Mouse (Mus musculus) limb, embryonic 15.5 days (tissue): ENCODE measurements around the gene Flnc. TPM values are rescaled to one million over a fixed set of nuclear protein-coding genes. Genes with fewer than 3 reads are reported as not detected.
A peak's percentile ranks its signal among the peaks of the same experiment; 100 is the strongest.

ENCODE experiments used
- ATAC-seq: fragments of 200-750 bp; cut with Nextera tagmentation; 2 replicates; pipeline ENCODE4 v1.8.0; 2017; ENCODE audit warnings: low read depth, moderate TSS enrichment; ENCODE audit not compliant: insufficient number of reproducible peaks, low FRiP score, low TSS enrichment
- H3K27ac ChIP-seq: fragments of 300-500 bp; sonication (generic); 2 replicates; pipeline ENCODE4 v1.5.1; 2015; ENCODE audit warnings: moderate library complexity, mild to moderate bottlenecking, inconsistent platforms
- H3K27me3 ChIP-seq: fragments of 300-500 bp; sonication (generic); 2 replicates; pipeline ENCODE4 v1.6.1; 2015; ENCODE audit warnings: inconsistent platforms
- H3K36me3 ChIP-seq: fragments of 300-500 bp; sonication (generic); 2 replicates; pipeline ENCODE4 v1.6.1; 2015; ENCODE audit warnings: inconsistent platforms
- H3K4me1 ChIP-seq: fragments of 300-500 bp; sonication (generic); 2 replicates; pipeline ENCODE4 v1.6.1; 2015; ENCODE audit warnings: inconsistent platforms
- H3K4me2 ChIP-seq: fragments of 300-500 bp; sonication (generic); 2 replicates; pipeline ENCODE4 v1.6.1; 2015; ENCODE audit warnings: mild to moderate bottlenecking, inconsistent platforms
- H3K4me3 ChIP-seq: fragments of 300-500 bp; sonication (generic); 2 replicates; pipeline ENCODE4 v1.5.1; 2015; ENCODE audit warnings: mild to moderate bottlenecking, inconsistent platforms
- H3K9ac ChIP-seq: fragments of 300-500 bp; sonication (generic); 2 replicates; pipeline ENCODE4 v1.6.1; 2015; ENCODE audit warnings: inconsistent platforms
- H3K9me3 ChIP-seq: fragments of 300-500 bp; sonication (generic); 2 replicates; pipeline ENCODE4 v1.6.1; 2016; ENCODE audit warnings: inconsistent platforms
- WGBS: fragments of 180-500 bp; shearing (Covaris S2); methylation state at CpG from one replicate; pipeline ENCODE4 v1.1.7; 2015; 5-methylcytosine and 5-hydroxymethylcytosine counted together
- polyA plus RNA-seq: library from polyadenylated mRNA; unstranded; fragments of >200 nt; fragmentation: Nextera tagmentation; extraction: Ambion mirVana; gene quantifications from 2 replicates; pipeline ENCODE4 v1.2.1, GENCODE M21; 2015

The Flnc gene
- polyA plus RNA-seq, 1 experiment from 2014 or later, result 21.5 TPM

- Histone ChIP-seq H3K9me3 (no peaks in the 10 kb centered on the region), H3K27me3 (no peaks in the 10 kb centered on the region)
- 89% methylated on average over 4 of the region's 4 CpGs for WGBS
These were observed 33.2 kb upstream of the Flnc start for GRCm38 (mm10) chr6:29399851-29400250.

GRCm38 (mm10) chr6:29402693-29403342, 30.2 kb upstream of the Flnc start:
- H3K4me2 ChIP-seq, result peak overlapping the region; percentile 40
- 7% methylated on average over 33 of the region's 34 CpGs for WGBS
- peak overlapping the region; percentile 21 for H3K4me3 ChIP-seq
- H3K36me3 ChIP-seq, result peaks cover 9% of the 10 kb centered on the region
- no peak overlapping the region for H3K27ac ChIP-seq
- no peak overlapping the region for H3K9ac ChIP-seq
- peaks cover 10% of the 10 kb centered on the region for H3K4me1 ChIP-seq
- H3K9me3 ChIP-seq, result no peaks in the 10 kb centered on the region
- no peaks in the 10 kb centered on the region for H3K27me3 ChIP-seq
- ATAC-seq, result no peak

More at GRCm38 (mm10) chr6:29399851-29400250, 33.2 kb upstream of the Flnc start:
- H3K27ac ChIP-seq, result no peak overlapping the region
- H3K36me3 ChIP-seq, result no peaks in the 10 kb centered on the region; the same call in 1 of the 2 replicates
- H3K4me3 ChIP-seq, result no peak overlapping the region
- ATAC-seq, result no peak
- H3K4me1 ChIP-seq, result peaks cover 27% of the 10 kb centered on the region
- no peak overlapping the region for H3K4me2 ChIP-seq
- no peak overlapping the region for H3K9ac ChIP-seq

GRCm38 (mm10) chr6:29406412-29406811, 26.6 kb upstream of the Flnc start:
- H3K9me3 ChIP-seq, result no peaks in the 10 kb centered on the region
- 82% methylated on average over 6 of the region's 6 CpGs for WGBS
- peaks cover 32% of the 10 kb centered on the region; the same call in 1 of the 2 replicates for H3K36me3 ChIP-seq
- no peak overlapping the region for H3K9ac ChIP-seq
- no peak overlapping the region for H3K4me2 ChIP-seq
- no peak for ATAC-seq
- H3K4me3 ChIP-seq, result no peak overlapping the region
- H3K4me1 ChIP-seq, result peaks cover 8% of the 10 kb centered on the region
- H3K27me3 ChIP-seq, result no peaks in the 10 kb centered on the region
- no peak overlapping the region for H3K27ac ChIP-seq

- no peaks in the 10 kb centered on the region for H3K4me1 ChIP-seq
- H3K36me3 ChIP-seq, result peaks cover 27% of the 10 kb centered on the region; the same call in 1 of the 2 replicates
- no peaks in the 10 kb centered on the region for H3K9me3 ChIP-seq
- no peaks in the 10 kb centered on the region for H3K27me3 ChIP-seq
- H3K4me2 ChIP-seq, result no peak overlapping the region
- H3K27ac ChIP-seq, result no peak overlapping the region
- H3K4me3 ChIP-seq, result no peak overlapping the region
- no peak overlapping the region for H3K9ac ChIP-seq
- 82% methylated on average over 9 of the region's 9 CpGs for WGBS
- no peak for ATAC-seq
These were observed 17.6 kb upstream of the Flnc start for GRCm38 (mm10) chr6:29415446-29415845.

- H3K9ac ChIP-seq, result no peak overlapping the region
- H3K4me1 ChIP-seq, result no peaks in the 10 kb centered on the region
- ATAC-seq, result no peak
- H3K36me3 ChIP-seq, result peaks cover 7% of the 10 kb centered on the region; the same call in 1 of the 2 replicates
- H3K9me3 ChIP-seq, result no peaks in the 10 kb centered on the region
- no peak overlapping the region for H3K27ac ChIP-seq
- no peak overlapping the region for H3K4me2 ChIP-seq
- no peak overlapping the region for H3K4me3 ChIP-seq
- no peaks in the 10 kb centered on the region for H3K27me3 ChIP-seq
- 90% methylated on average over 2 of the region's 2 CpGs for WGBS
These were observed 12.5 kb upstream of the Flnc start for GRCm38 (mm10) chr6:29420596-29420995.

GRCm38 (mm10) chr6:29425118-29425517, 7.9 kb upstream of the Flnc start:
- Histone ChIP-seq H3K36me3 (no peaks in the 10 kb centered on the region; the same call in 1 of the 2 replicates), H3K4me1 (no peaks in the 10 kb centered on the region), H3K27ac (no peak overlapping the region), H3K27me3 (no peaks in the 10 kb centered on the region), H3K4me3 (no peak overlapping the region), H3K4me2 (no peak overlapping the region), H3K9me3 (no peaks in the 10 kb centered on the region), H3K9ac (no peak overlapping the region)
- WGBS, result 87% methylated on average over 8 of the region's 8 CpGs
- no peak for ATAC-seq

GRCm38 (mm10) chr6:29426331-29426730, 6.7 kb upstream of the Flnc start:
- Histone ChIP-seq H3K4me3 (no peak overlapping the region), H3K27ac (no peak overlapping the region), H3K4me1 (peaks cover 7% of the 10 kb centered on the region), H3K9ac (no peak overlapping the region), H3K27me3 (no peaks in the 10 kb centered on the region), H3K4me2 (no peak overlapping the region), H3K36me3 (no peaks in the 10 kb centered on the region), H3K9me3 (no peaks in the 10 kb centered on the region)
- 68% methylated on average over 6 of the region's 6 CpGs for WGBS
- no peak for ATAC-seq

GRCm38 (mm10) chr6:29428171-29428570, 4.9 kb upstream of the Flnc start:
- Histone ChIP-seq H3K36me3 (no peaks in the 10 kb centered on the region), H3K9me3 (no peaks in the 10 kb centered on the region), H3K4me2 (no peak overlapping the region), H3K4me3 (no peak overlapping the region), H3K9ac (no peak overlapping the region), H3K4me1 (peaks cover 23% of the 10 kb centered on the region), H3K27me3 (peaks cover 2% of the 10 kb centered on the region; the same call in 1 of the 2 replicates), H3K27ac (no peak overlapping the region)
- 65% methylated on average over 4 of the region's 4 CpGs for WGBS
- no peak for ATAC-seq

- no peaks in the 10 kb centered on the region for H3K9me3 ChIP-seq
- no peak overlapping the region for H3K9ac ChIP-seq
- 42% methylated on average over 15 of the region's 15 CpGs for WGBS
- peaks cover 50% of the 10 kb centered on the region for H3K4me1 ChIP-seq
- no peak overlapping the region for H3K4me2 ChIP-seq
- ATAC-seq, result no peak
- H3K4me3 ChIP-seq, result no peak overlapping the region
- H3K27me3 ChIP-seq, result peaks cover 12% of the 10 kb centered on the region; the same call in 1 of the 2 replicates
- H3K36me3 ChIP-seq, result no peaks in the 10 kb centered on the region
- 0 out of 2 replicates have a peak overlapping the region, but pooled peaks have one; percentile 11 for H3K27ac ChIP-seq
These were observed 2.2 kb upstream of the Flnc start for GRCm38 (mm10) chr6:29430681-29431420.

- ATAC-seq, result no peak
- Histone ChIP-seq H3K9me3 (no peaks in the 10 kb centered on the region), H3K9ac (no peak overlapping the region), H3K27ac (no peak overlapping the region), H3K27me3 (peaks cover 12% of the 10 kb centered on the region; the same call in 1 of the 2 replicates), H3K36me3 (no peaks in the 10 kb centered on the region), H3K4me1 (peaks cover 56% of the 10 kb centered on the region), H3K4me2 (no peak overlapping the region), H3K4me3 (no peak overlapping the region)
- 19% methylated on average over 5 of the region's 5 CpGs for WGBS
These were observed 1.6 kb upstream of the Flnc start for GRCm38 (mm10) chr6:29431473-29431872.

GRCm38 (mm10) chr6:29432156-29432555, 900 bp upstream of the Flnc start:
- Histone ChIP-seq H3K4me1 (peaks cover 63% of the 10 kb centered on the region), H3K27ac (no peak overlapping the region), H3K27me3 (peaks cover 12% of the 10 kb centered on the region; the same call in 1 of the 2 replicates), H3K4me3 (no peak overlapping the region), H3K9ac (no peak overlapping the region), H3K4me2 (no peak overlapping the region), H3K9me3 (no peaks in the 10 kb centered on the region), H3K36me3 (no peaks in the 10 kb centered on the region)
- WGBS, result 37% methylated on average over 3 of the region's 3 CpGs
- ATAC-seq, result no peak

GRCm38 (mm10) chr6:29432676-29433037, 399 bp upstream of the Flnc start:
- Histone ChIP-seq H3K4me1 (peaks cover 64% of the 10 kb centered on the region), H3K9me3 (no peaks in the 10 kb centered on the region), H3K4me2 (peak overlapping the region; percentile 82), H3K27ac (0 out of 2 replicates have a peak overlapping the region, but pooled peaks have one; percentile 87), H3K27me3 (peaks cover 12% of the 10 kb centered on the region; the same call in 1 of the 2 replicates), H3K9ac (peak overlapping the region; percentile 62; the same call in 1 of the 2 replicates), H3K4me3 (peak overlapping the region; percentile 61), H3K36me3 (no peaks in the 10 kb centered on the region)
- no peak for ATAC-seq
